Mouse (Mus musculus) forebrain, embryonic 12.5 days (tissue): ENCODE measurements around the gene Eci2. TPM values are rescaled to one million over a fixed set of nuclear protein-coding genes. Genes with fewer than 3 reads are reported as not detected.
"Not testable (repeated sequence)": the region's sequence is repeated elsewhere in the genome, so short reads cannot be mapped to it uniquely, and the experiment has no call there.

Experiments used
- ATAC-seq: fragments of 200-750 bp; cut with Nextera tagmentation; 2 replicates; pipeline ENCODE4 v1.8.0; 2017; ENCODE audit warnings: moderate TSS enrichment; ENCODE audit not compliant: low FRiP score
- H3K27ac ChIP-seq: fragments of 300-500 bp; sonication (generic); 2 replicates; pipeline ENCODE4 v1.5.1; 2016; ENCODE audit warnings: mild to moderate bottlenecking
- H3K27me3 ChIP-seq: fragments of 300-500 bp; sonication (generic); 2 replicates; pipeline ENCODE4 v1.6.1; 2016; ENCODE audit warnings: mild to moderate bottlenecking
- H3K36me3 ChIP-seq: fragments of 300-500 bp; sonication (generic); replicated peaks from 2 replicates; pipeline ENCODE4 v1.6.1; 2016; ENCODE audit warnings: mild to moderate bottlenecking
- H3K4me1 ChIP-seq: fragments of 300-500 bp; sonication (generic); 2 replicates; pipeline ENCODE4 v1.6.1; 2016
- H3K4me2 ChIP-seq: fragments of 300-500 bp; sonication (generic); 2 replicates; pipeline ENCODE4 v1.6.1; 2016; ENCODE audit warnings: mild to moderate bottlenecking, moderate library complexity
- H3K4me3 ChIP-seq: fragments of 300-500 bp; sonication (generic); replicated peaks from 2 replicates; pipeline ENCODE4 v1.5.1; 2016; ENCODE audit warnings: mild to moderate bottlenecking
- H3K9ac ChIP-seq: fragments of 300-500 bp; sonication (generic); 2 replicates; pipeline ENCODE4 v1.6.1; 2016; ENCODE audit warnings: mild to moderate bottlenecking
- H3K9me3 ChIP-seq: fragments of 300-500 bp; sonication (generic); 2 replicates; pipeline ENCODE4 v1.6.1; 2016
- WGBS: fragments of 180-500 bp; shearing (Covaris S2); methylation state at CpG from one replicate; pipeline ENCODE4 v1.1.7; 2016; 5-methylcytosine and 5-hydroxymethylcytosine counted together
- polyA plus RNA-seq: library from polyadenylated mRNA; unstranded; fragments of >200 nt; fragmentation: Nextera tagmentation; extraction: Ambion mirVana; gene quantifications from 2 replicates; pipeline ENCODE4 v1.2.1, GENCODE M21; 2016

Eci2 gene
- polyA plus RNA-seq, 1 experiment from 2014 or later = 117 TPM

- not testable (repeated sequence) for H3K27me3 ChIP-seq, H3K4me3 ChIP-seq, H3K4me2 ChIP-seq, H3K27ac ChIP-seq, ATAC-seq, H3K9ac ChIP-seq, H3K9me3 ChIP-seq, H3K4me1 ChIP-seq
- 75% methylated on average over 5 of the region's 5 CpGs for WGBS
- H3K36me3 ChIP-seq = peaks cover 56% of the 10 kb centered on the region
Observed at GRCm38 (mm10) chr13:34978635-34979034, 48.3 kb downstream of the Eci2 start.

- no peak overlapping the region for H3K27ac ChIP-seq
- ATAC-seq = no peak
- WGBS = 94% methylated on average over 3 of the region's 3 CpGs
- H3K9ac ChIP-seq = no peak overlapping the region
- no peaks in the 10 kb centered on the region for H3K9me3 ChIP-seq
- H3K36me3 ChIP-seq = peaks cover 53% of the 10 kb centered on the region
- no peak overlapping the region for H3K4me3 ChIP-seq
- H3K4me1 ChIP-seq = no peaks in the 10 kb centered on the region
- H3K27me3 ChIP-seq = no peaks in the 10 kb centered on the region
- no peak overlapping the region for H3K4me2 ChIP-seq
Observed at GRCm38 (mm10) chr13:34977410-34977809, 49.5 kb downstream of the Eci2 start.

GRCm38 (mm10) chr13:34976116-34976515 lies 50.8 kb downstream of the Eci2 start:
- Histone ChIP-seq H3K4me2 (no peak overlapping the region), H3K4me1 (no peaks in the 10 kb centered on the region), H3K36me3 (peaks cover 42% of the 10 kb centered on the region), H3K9ac (no peak overlapping the region), H3K27me3 (no peaks in the 10 kb centered on the region), H3K4me3 (no peak overlapping the region), H3K27ac (no peak overlapping the region), H3K9me3 (no peaks in the 10 kb centered on the region)
- ATAC-seq = no peak
- WGBS = 94% methylated on average over 4 of the region's 4 CpGs

- no peak for ATAC-seq
- WGBS = 64% methylated on average over 1 of the region's 1 CpGs
- H3K4me2 ChIP-seq = no peak overlapping the region
- H3K4me3 ChIP-seq = no peak overlapping the region
- H3K36me3 ChIP-seq = peaks cover 20% of the 10 kb centered on the region
- no peak overlapping the region for H3K9ac ChIP-seq
- no peaks in the 10 kb centered on the region for H3K9me3 ChIP-seq
- no peaks in the 10 kb centered on the region for H3K4me1 ChIP-seq
- no peak overlapping the region for H3K27ac ChIP-seq
- H3K27me3 ChIP-seq = no peaks in the 10 kb centered on the region
Observed at GRCm38 (mm10) chr13:34973770-34974169, 53.1 kb downstream of the Eci2 start.

- Histone ChIP-seq H3K4me3 (no peak overlapping the region), H3K4me2 (no peak overlapping the region), H3K9me3 (no peaks in the 10 kb centered on the region), H3K9ac (no peak overlapping the region), H3K36me3 (peaks cover 14% of the 10 kb centered on the region), H3K27me3 (no peaks in the 10 kb centered on the region), H3K4me1 (no peaks in the 10 kb centered on the region), H3K27ac (no peak overlapping the region)
- WGBS = 32% methylated on average over 1 of the region's 1 CpGs
- no peak for ATAC-seq
Observed at GRCm38 (mm10) chr13:34973149-34973548, 53.7 kb downstream of the Eci2 start.

GRCm38 (mm10) chr13:34972456-34972855 lies 54.4 kb downstream of the Eci2 start:
- not testable (repeated sequence) for H3K9me3 ChIP-seq, ATAC-seq, H3K36me3 ChIP-seq, H3K9ac ChIP-seq, H3K4me1 ChIP-seq, H3K27ac ChIP-seq, H3K4me2 ChIP-seq, H3K4me3 ChIP-seq, H3K27me3 ChIP-seq

GRCm38 (mm10) chr13:34965647-34966046 lies 61.2 kb downstream of the Eci2 start:
- peaks cover 31% of the 10 kb centered on the region for H3K27me3 ChIP-seq
- H3K4me1 ChIP-seq = peaks cover 16% of the 10 kb centered on the region
- H3K9ac ChIP-seq, H3K4me3 ChIP-seq, H3K4me2 ChIP-seq, ATAC-seq, H3K36me3 ChIP-seq, H3K27ac ChIP-seq, H3K9me3 ChIP-seq: not testable (repeated sequence)
- 67% methylated on average over 9 of the region's 9 CpGs for WGBS

- Histone ChIP-seq H3K9ac (no peak overlapping the region), H3K27me3 (peaks cover 31% of the 10 kb centered on the region), H3K4me3 (peak overlapping the region; percentile 44), H3K4me2 (peak overlapping the region; percentile 76), H3K9me3 (no peaks in the 10 kb centered on the region), H3K27ac (no peak overlapping the region), H3K4me1 (peaks cover 16% of the 10 kb centered on the region), H3K36me3 (no peaks in the 10 kb centered on the region)
- WGBS = 8% methylated on average over 5 of the region's 5 CpGs
- no peak for ATAC-seq
Observed at GRCm38 (mm10) chr13:34964866-34965265, 62.0 kb downstream of the Eci2 start.

GRCm38 (mm10) chr13:34964419-34964818 lies 62.5 kb downstream of the Eci2 start:
- WGBS = 2% methylated on average over 14 of the region's 14 CpGs
- ATAC-seq = no peak
- Histone ChIP-seq H3K9me3 (no peaks in the 10 kb centered on the region), H3K4me2 (peak overlapping the region; percentile 76), H3K27me3 (peaks cover 31% of the 10 kb centered on the region), H3K4me3 (peak overlapping the region; percentile 44), H3K27ac (no peak overlapping the region), H3K36me3 (no peaks in the 10 kb centered on the region), H3K4me1 (peaks cover 16% of the 10 kb centered on the region), H3K9ac (peak overlapping the region; percentile 13; the same call in 1 of the 2 replicates)

GRCm38 (mm10) chr13:34963511-34964397 lies 63.1 kb downstream of the Eci2 start, which contains the start of gene Eci3:
Eci3 (minus strand) TSS chr13:34963810.
- peak within 1 kb of the TSS; percentile 44 for H3K4me3 ChIP-seq
- H3K27ac ChIP-seq = no peak within 1 kb of the TSS
- 0 out of 2 replicates have a peak, but pooled peaks have one; percentile 33 for ATAC-seq
- peaks cover 31% of the 10 kb centered on the region for H3K27me3 ChIP-seq
- peak within 1 kb of the TSS; percentile 76 for H3K4me2 ChIP-seq
- peak within 1 kb of the TSS; percentile 42; the same call in 1 of the 2 replicates for H3K9ac ChIP-seq
- H3K9me3 ChIP-seq = no peaks in the 10 kb centered on the region
- 2% methylated on average over 32 of the region's 32 CpGs for WGBS
- peaks cover 16% of the 10 kb centered on the region for H3K4me1 ChIP-seq
- no peaks in the 10 kb centered on the region for H3K36me3 ChIP-seq

GRCm38 (mm10) chr13:34960996-34961770 lies 65.7 kb downstream of the Eci2 start:
- H3K27ac ChIP-seq = no peak overlapping the region
- peaks cover 16% of the 10 kb centered on the region for H3K4me1 ChIP-seq
- H3K4me2 ChIP-seq = no peak overlapping the region
- 85% methylated on average over 4 of the region's 4 CpGs for WGBS
- H3K27me3 ChIP-seq = peaks cover 28% of the 10 kb centered on the region
- ATAC-seq = no peak
- H3K4me3 ChIP-seq = no peak overlapping the region
- no peak overlapping the region for H3K9ac ChIP-seq
- no peaks in the 10 kb centered on the region for H3K36me3 ChIP-seq
- H3K9me3 ChIP-seq = no peaks in the 10 kb centered on the region

GRCm38 (mm10) chr13:34958158-34958557 lies 68.7 kb downstream of the Eci2 start:
- 87% methylated on average over 3 of the region's 3 CpGs for WGBS
- H3K9me3 ChIP-seq = not testable (repeated sequence)

More at GRCm38 (mm10) chr13:34958158-34958557, 68.7 kb downstream of the Eci2 start:
- not testable (repeated sequence) for H3K27me3 ChIP-seq, ATAC-seq, H3K27ac ChIP-seq, H3K9ac ChIP-seq, H3K4me3 ChIP-seq, H3K36me3 ChIP-seq, H3K4me1 ChIP-seq, H3K4me2 ChIP-seq
